Mouse (Mus musculus) erythroid progenitor cell, adult 5-6 weeks (primary cell): ENCODE data around the gene Ap1m1. TPM values are rescaled to one million over a fixed set of nuclear protein-coding genes. Genes with fewer than 3 reads are reported as not detected.

Experiments used
- ATAC-seq: replicated peaks from 2 replicates; pipeline ENCODE4 v1.8.0; 2016; ENCODE audit warnings: moderate number of reproducible peaks, mild to moderate bottlenecking, moderate TSS enrichment, inconsistent platforms; ENCODE audit not compliant: poor library complexity, low FRiP score, severe bottlenecking
- total RNA-seq, 2 experiments: library from RNA; stranded (forward) in 1 of 2; stranded (reverse) in 1 of 2; fragments of 150-400 nt in 1 of 2; fragments of 186-747, 209-891 nt in 1 of 2; gene quantifications; 2 replicates each; pipeline versions ENCODE4 v1.2.3 to v1.2.4; 2015 to 2017; ENCODE audit warnings: low replicate concordance in 2 of 2

Ap1m1 gene
- total RNA-seq, 2 experiments from 2014 or later = 47.7 to 52.8 TPM

GRCm38 (mm10) chr8:72281634-72282033 is 41.8 kb downstream of the Ap1m1 start:
- ATAC-seq = no peak

GRCm38 (mm10) chr8:72285285-72285684 is 45.5 kb downstream of the Ap1m1 start:
- no peak for ATAC-seq

DNA sequence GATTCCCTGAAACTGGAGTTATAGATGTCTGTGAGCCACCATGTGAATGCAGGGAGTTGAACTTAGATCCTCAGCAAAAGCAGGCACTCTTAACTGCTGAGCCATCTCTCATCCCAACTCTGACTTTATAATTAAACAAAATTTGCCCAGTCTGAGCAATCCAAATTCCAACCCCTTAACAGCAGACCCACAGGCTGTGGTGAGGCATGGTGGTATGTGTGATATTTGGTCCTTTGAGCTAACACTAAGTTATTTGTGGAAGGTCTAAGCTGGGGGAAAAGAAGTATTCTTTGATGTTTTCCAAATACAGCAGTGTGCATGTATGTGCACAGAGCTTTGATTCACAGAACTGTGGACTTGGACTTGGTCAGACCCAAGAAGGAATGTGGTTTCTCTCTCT is 49.2 kb downstream of the Ap1m1 start:
- ATAC-seq = no peak

- no peak for ATAC-seq
Observed at GRCm38 (mm10) chr8:72291104-72291503, 51.3 kb downstream of the Ap1m1 start.

DNA sequence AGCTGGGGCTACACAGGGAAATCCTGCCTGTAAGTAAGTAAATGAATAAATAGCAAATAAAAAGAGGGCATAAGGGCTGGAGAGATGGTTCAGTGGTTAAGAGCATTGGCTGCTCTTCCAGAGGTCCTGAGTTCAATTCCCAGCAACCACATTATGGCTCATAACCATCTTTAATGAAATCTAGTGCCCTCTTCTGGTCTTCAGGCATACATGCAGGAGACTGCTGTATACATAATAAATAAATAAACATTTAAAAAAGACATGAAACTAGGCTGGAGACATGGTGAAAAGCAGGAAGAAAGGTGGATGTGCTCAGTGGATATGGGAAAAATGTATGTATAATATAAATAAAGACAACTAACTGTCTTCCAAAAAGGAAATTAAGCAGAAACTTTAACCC is 53.5 kb downstream of the Ap1m1 start:
- no peak for ATAC-seq

DNA sequence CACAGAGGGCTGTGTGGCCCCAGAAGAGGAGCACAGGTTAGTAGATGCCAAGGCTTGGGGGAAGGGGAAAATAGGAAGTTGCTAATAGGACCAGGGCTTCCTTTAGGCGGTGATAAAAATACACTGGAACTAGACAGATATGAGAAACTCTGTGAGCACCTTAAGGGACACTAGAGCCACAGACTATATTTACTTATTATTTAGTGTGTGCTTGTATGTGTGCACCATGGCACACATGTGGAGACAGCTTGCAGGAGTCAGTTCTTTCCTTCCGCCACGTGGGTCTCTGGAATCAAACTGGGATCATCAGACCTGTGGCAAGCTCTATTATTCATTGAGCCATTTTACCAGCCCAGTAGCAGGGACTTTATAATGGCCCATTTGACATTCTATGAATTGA is 55.3 kb downstream of the Ap1m1 start:
- ATAC-seq = no peak

DNA sequence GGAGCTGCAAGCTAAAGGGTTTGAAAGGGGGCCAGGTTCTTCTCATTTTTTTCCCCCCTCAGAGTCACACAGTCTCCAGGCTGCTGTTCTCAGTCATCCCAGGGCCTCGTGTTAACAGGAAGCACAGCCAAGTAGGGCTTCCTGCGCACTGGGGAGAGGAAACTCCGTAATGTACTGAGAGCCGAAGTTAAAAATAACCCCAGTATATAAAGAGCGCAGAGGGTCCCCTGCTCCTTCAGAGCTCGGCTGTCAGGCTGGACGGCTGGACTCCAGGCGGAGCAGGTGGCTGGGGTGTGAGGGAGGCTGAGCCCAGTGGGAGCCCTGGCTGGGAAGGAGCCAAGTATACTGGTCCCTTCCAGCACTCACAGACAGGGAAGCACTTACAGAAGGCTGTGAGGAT is 55.9 kb downstream of the Ap1m1 start:
- no peak for ATAC-seq

DNA sequence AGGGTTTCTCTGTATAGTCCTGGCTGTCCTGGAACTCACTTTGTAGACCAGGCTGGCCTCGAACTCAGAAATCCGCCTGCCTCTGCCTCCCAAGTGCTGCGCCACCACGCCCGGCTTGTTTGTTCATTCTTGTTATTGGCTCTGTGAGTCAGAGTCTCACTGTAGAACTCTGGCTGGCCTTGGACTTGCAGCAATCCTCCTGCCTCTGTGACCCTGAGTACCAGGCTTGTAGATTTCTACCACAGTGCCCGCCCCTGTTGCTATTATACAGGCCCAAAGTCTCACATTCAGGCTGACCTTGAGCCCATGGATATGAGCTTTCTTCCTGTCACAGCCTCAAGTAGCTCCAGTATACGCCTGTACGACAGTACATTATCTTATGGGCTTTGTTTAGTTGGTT is 56.7 kb downstream of the Ap1m1 start:
- no peak for ATAC-seq

DNA sequence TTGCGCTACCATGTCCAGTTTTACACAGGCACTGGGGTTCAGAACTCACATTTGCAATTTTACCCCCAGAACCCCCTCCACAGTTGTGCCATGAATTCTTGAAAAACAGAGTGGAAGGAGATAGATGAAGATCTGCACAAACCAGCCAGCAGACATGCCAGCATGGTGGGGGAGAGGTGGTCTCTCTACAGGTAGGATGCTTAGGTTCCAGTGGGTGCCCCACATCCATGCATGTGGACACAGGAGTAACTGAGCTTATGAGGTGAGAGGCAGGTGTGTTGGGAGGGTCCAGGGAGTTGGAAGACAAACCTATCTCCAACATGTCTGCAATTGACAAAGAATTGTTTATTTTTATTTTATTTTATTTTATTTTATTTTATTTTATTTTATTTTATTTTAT is 59.1 kb downstream of the Ap1m1 start:
- no peak for ATAC-seq

DNA sequence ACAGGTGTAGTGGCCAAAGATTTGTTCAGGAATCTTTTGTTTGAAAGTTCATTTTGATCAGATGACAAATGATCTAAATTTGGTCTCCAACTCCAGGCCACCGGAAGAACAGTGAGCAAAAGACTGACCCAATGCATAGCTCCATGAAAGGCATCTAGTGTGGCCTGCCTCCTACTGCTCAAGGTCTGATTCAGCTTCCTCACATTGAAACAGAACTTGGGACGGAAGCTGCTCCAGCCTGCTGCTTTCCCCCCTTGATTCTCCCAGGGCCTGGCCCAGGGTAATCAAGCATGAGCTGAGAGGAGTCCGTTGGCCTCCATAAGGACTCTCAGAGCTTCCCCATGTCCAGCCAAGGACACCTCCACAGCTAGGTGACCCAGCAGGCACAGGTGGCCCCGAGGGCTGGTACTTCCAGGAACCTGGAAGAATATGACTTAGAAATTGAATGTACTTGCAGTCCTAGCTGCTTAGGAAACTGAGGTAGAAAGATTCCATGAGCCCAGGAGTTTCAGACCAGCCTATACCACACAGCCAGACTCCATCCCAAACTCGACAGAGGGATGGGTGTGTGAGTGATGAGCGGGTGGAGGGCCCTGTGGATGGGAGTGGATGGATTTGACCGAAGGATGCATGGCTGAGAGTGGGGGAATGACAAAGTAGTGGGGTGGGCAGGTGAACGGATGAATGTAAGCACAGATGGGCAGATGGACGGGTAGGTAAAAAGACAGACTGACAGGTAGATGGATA is 61.0 kb downstream of the Ap1m1 start:
- ATAC-seq = no peak

- ATAC-seq = no peak
Observed at GRCm38 (mm10) chr8:72301497-72301896, 61.7 kb downstream of the Ap1m1 start.

GRCm38 (mm10) chr8:72302986-72303612 is 63.3 kb downstream of the Ap1m1 start:
- ATAC-seq = no peak

GRCm38 (mm10) chr8:72303633-72304032 is 63.8 kb downstream of the Ap1m1 start:
- ATAC-seq = no peak

DNA sequence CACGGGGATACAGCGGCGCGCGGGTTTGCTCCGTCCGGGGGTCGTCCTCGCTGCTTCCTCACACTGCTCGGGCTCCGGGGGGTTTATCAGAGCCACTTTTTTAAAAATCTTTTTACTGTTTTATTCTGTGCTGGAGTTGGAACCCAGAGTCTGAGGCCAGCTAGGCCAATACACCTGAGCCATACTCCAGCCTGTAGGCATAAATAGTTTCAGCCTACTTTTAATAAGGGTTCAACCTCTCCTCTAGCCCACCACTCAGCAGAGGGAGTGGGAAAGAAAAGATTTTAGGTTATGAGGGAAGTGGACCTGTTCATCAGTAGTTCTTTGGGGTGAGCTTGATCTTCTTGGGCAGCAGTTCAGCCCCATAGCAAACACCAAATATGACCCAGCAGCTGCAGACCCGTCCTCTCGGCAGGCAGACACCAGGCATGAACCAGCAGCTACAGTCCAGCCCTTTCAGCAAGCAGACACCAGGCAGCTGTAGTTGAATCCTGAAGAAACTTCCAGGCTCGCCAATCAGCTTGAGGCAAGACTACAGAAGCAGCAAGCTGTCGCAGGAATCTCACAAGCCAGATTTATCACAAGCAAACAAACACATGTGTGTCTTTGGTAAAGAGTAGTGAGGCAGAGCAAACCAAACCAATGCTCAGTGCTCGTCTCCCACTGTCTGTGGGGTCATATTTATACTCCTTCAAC is 65.5 kb downstream of the Ap1m1 start, which contains the start of gene Gm10282:
Gm10282 (minus strand) TSS at position 51 of the 696 bp plus-strand sequence.
- no peak for ATAC-seq

GRCm38 (mm10) chr8:72306913-72307312 is 67.1 kb downstream of the Ap1m1 start:
- ATAC-seq = no peak

Other genes with a start within 250 kb of the Ap1m1 start
- 6.1 and 10.9 TPM in 2 replicates for gene Cyp4f18, start 230.4 kb upstream of the Ap1m1 start, total RNA-seq (2015; ENCODE audit: low replicate concordance)
- gene Cyp4f18, start 230.4 kb upstream of the Ap1m1 start, total RNA-seq (2017; ENCODE audit: low replicate concordance) = 2.7 and 7.0 TPM in 2 replicates
- not detected in 2 replicates for gene Olfr372, start 198.8 kb upstream of the Ap1m1 start, total RNA-seq (2015; ENCODE audit: low replicate concordance)
- gene Olfr372, start 198.8 kb upstream of the Ap1m1 start, total RNA-seq (2017; ENCODE audit: low replicate concordance) = not detected in 2 replicates
- gene Olfr373, start 156.8 kb upstream of the Ap1m1 start, total RNA-seq (2015; ENCODE audit: low replicate concordance) = not detected in 2 replicates
- gene Olfr373, start 156.8 kb upstream of the Ap1m1 start, total RNA-seq (2017; ENCODE audit: low replicate concordance) = not detected in 2 replicates
- not detected in 2 replicates for gene Olfr374, start 133.0 kb upstream of the Ap1m1 start, total RNA-seq (2015; ENCODE audit: low replicate concordance)
- gene Olfr374, start 133.0 kb upstream of the Ap1m1 start, total RNA-seq (2017; ENCODE audit: low replicate concordance) = not detected in 2 replicates
- 19.3 and 26.3 TPM in 2 replicates for gene Tpm4, start 105.0 kb upstream of the Ap1m1 start, total RNA-seq (2015; ENCODE audit: low replicate concordance)
- gene Tpm4, start 105.0 kb upstream of the Ap1m1 start, total RNA-seq (2017; ENCODE audit: low replicate concordance) = 20.3 and 23.4 TPM in 2 replicates
- 47.8 and 47.9 TPM in 2 replicates for gene Rab8a, start 78.8 kb upstream of the Ap1m1 start, total RNA-seq (2015; ENCODE audit: low replicate concordance)
- gene Rab8a, start 78.8 kb upstream of the Ap1m1 start, total RNA-seq (2017; ENCODE audit: low replicate concordance) = 130 and 194 TPM in 2 replicates
- 1.4 and 4.6 TPM in 2 replicates for gene Hsh2d, start 50.4 kb upstream of the Ap1m1 start, total RNA-seq (2015; ENCODE audit: low replicate concordance)
- gene Hsh2d, start 50.4 kb upstream of the Ap1m1 start, total RNA-seq (2017; ENCODE audit: low replicate concordance) = 0.64 TPM in 1 of 2 replicates, not detected in the other
- not detected in 2 replicates for gene Cib3, start 27.2 kb upstream of the Ap1m1 start, total RNA-seq (2015; ENCODE audit: low replicate concordance)
- gene Cib3, start 27.2 kb upstream of the Ap1m1 start, total RNA-seq (2017; ENCODE audit: low replicate concordance) = 0.77 TPM in 1 of 2 replicates, not detected in the other
- gene Gm11034, start 26.4 kb upstream of the Ap1m1 start, total RNA-seq (2015; ENCODE audit: low replicate concordance) = not detected in 2 replicates
- gene Gm11034, start 26.4 kb upstream of the Ap1m1 start, total RNA-seq (2017; ENCODE audit: low replicate concordance) = not detected in 2 replicates
- gene Fam32a, start 20.3 kb upstream of the Ap1m1 start, total RNA-seq (2015; ENCODE audit: low replicate concordance) = 20.1 and 42.5 TPM in 2 replicates
- gene Fam32a, start 20.3 kb upstream of the Ap1m1 start, total RNA-seq (2017; ENCODE audit: low replicate concordance) = 25.3 and 30.5 TPM in 2 replicates
- 32.8 and 36.5 TPM in 2 replicates for gene Gm10282, start 65.2 kb downstream of the Ap1m1 start, total RNA-seq (2015; ENCODE audit: low replicate concordance)
- gene Gm10282, start 65.2 kb downstream of the Ap1m1 start, total RNA-seq (2017; ENCODE audit: low replicate concordance) = 19.9 and 23.5 TPM in 2 replicates
- gene Klf2, start 79.0 kb downstream of the Ap1m1 start, total RNA-seq (2015; ENCODE audit: low replicate concordance) = 5.4 and 13.3 TPM in 2 replicates
- gene Klf2, start 79.0 kb downstream of the Ap1m1 start, total RNA-seq (2017; ENCODE audit: low replicate concordance) = 2.9 and 5.5 TPM in 2 replicates
- gene Eps15l1, start 181.4 kb downstream of the Ap1m1 start, total RNA-seq (2015; ENCODE audit: low replicate concordance) = 141 and 151 TPM in 2 replicates
- gene Eps15l1, start 181.4 kb downstream of the Ap1m1 start, total RNA-seq (2017; ENCODE audit: low replicate concordance) = 109 and 118 TPM in 2 replicates
- not detected in 2 replicates for gene Calr3, start 203.9 kb downstream of the Ap1m1 start, total RNA-seq (2015; ENCODE audit: low replicate concordance)
- not detected in 2 replicates for gene Calr3, start 203.9 kb downstream of the Ap1m1 start, total RNA-seq (2017; ENCODE audit: low replicate concordance)
- 0.84 TPM in 1 of 2 replicates, not detected in the other for gene 1700030K09Rik, start 203.9 kb downstream of the Ap1m1 start, total RNA-seq (2015; ENCODE audit: low replicate concordance)
- 1.4 and 1.8 TPM in 2 replicates for gene 1700030K09Rik, start 203.9 kb downstream of the Ap1m1 start, total RNA-seq (2017; ENCODE audit: low replicate concordance)
- 52.4 and 63.1 TPM in 2 replicates for gene Cherp, start 235.2 kb downstream of the Ap1m1 start, total RNA-seq (2015; ENCODE audit: low replicate concordance)
- 14.8 and 18.6 TPM in 2 replicates for gene Cherp, start 235.2 kb downstream of the Ap1m1 start, total RNA-seq (2017; ENCODE audit: low replicate concordance)